Mouse (Mus musculus) urinary bladder, postnatal 14 days (tissue): Measurements from ENCODE around the gene Pom121l12.

Source experiments
- DNase-seq: peaks from one replicate; pipeline ENCODE4 v3.0.0; 2021; ENCODE audit warnings: low spot score

The Pom121l12 gene

GRCm38 (mm10) chr11:14598976-14599375 is at the start of gene Pom121l12:
Gene Pom121l12 (plus strand): TSS chr11:14599276.
- DNase-seq: no peak

GRCm38 (mm10) chr11:14611859-14612258 is 12.8 kb downstream of the Pom121l12 start:
- DNase-seq: no peak
